Mouse (Mus musculus) hindlimb bud, embryonic 11.5 days (tissue): ENCODE data around the gene Wdr81.

Source experiments
- DNase-seq: peaks from one replicate; pipeline ENCODE4 v3.0.0-alpha.2; 2012; ENCODE audit warnings: low read depth, low spot score; ENCODE audit errors: extremely low spot score

Gene Wdr81

GRCm38 (mm10) chr11:75438804-75439203 is 15.7 kb downstream of the Wdr81 start:
- no peak for DNase-seq

GRCm38 (mm10) chr11:75438194-75438593 is 16.3 kb downstream of the Wdr81 start:
- DNase-seq: no peak

GRCm38 (mm10) chr11:75434138-75434537 is 20.4 kb downstream of the Wdr81 start:
- no peak for DNase-seq

GRCm38 (mm10) chr11:75431307-75431706 is 23.2 kb downstream of the Wdr81 start:
- DNase-seq: no peak

- no peak for DNase-seq
Observed at GRCm38 (mm10) chr11:75429019-75429705, 25.4 kb downstream of the Wdr81 start.

GRCm38 (mm10) chr11:75424459-75424858 is 30.1 kb downstream of the Wdr81 start:
- DNase-seq: no peak

- DNase-seq: no peak
Observed at GRCm38 (mm10) chr11:75424033-75424432, 30.5 kb downstream of the Wdr81 start.

- DNase-seq: no peak
Observed at GRCm38 (mm10) chr11:75423091-75423490, 31.4 kb downstream of the Wdr81 start.

GRCm38 (mm10) chr11:75422013-75422792 is 32.3 kb downstream of the Wdr81 start, which contains the start of gene Serpinf1:
TSS of gene Serpinf1 (minus strand) at chr11:75422701.
- DNase-seq: no peak

- DNase-seq: no peak
Observed at GRCm38 (mm10) chr11:75421375-75422012, 33.0 kb downstream of the Wdr81 start.

GRCm38 (mm10) chr11:75420810-75421374 is 33.6 kb downstream of the Wdr81 start:
- no peak for DNase-seq

GRCm38 (mm10) chr11:75420037-75420436 is 34.5 kb downstream of the Wdr81 start:
- no peak for DNase-seq

- DNase-seq: no peak
Observed at GRCm38 (mm10) chr11:75415994-75416393, 38.5 kb downstream of the Wdr81 start.

GRCm38 (mm10) chr11:75415096-75415495 is 39.4 kb downstream of the Wdr81 start:
- DNase-seq: no peak

- DNase-seq: no peak
Observed at GRCm38 (mm10) chr11:75410591-75410990, 43.9 kb downstream of the Wdr81 start.

- no peak for DNase-seq
Observed at GRCm38 (mm10) chr11:75409679-75410575, 44.6 kb downstream of the Wdr81 start.

GRCm38 (mm10) chr11:75406865-75407264 is 47.7 kb downstream of the Wdr81 start:
- DNase-seq: no peak

GRCm38 (mm10) chr11:75406104-75406503 is 48.4 kb downstream of the Wdr81 start:
- no peak for DNase-seq

- DNase-seq: no peak
Observed at GRCm38 (mm10) chr11:75404801-75405200, 49.7 kb downstream of the Wdr81 start.

- no peak for DNase-seq
Observed at GRCm38 (mm10) chr11:75403301-75404052, 51.0 kb downstream of the Wdr81 start.
